Mouse (Mus musculus): Measurements from ENCODE around the gene Armcx1. TPM values are rescaled to one million over a fixed set of nuclear protein-coding genes. Genes with fewer than 3 reads are reported as not detected.
"Not testable (repeated sequence)": the region's sequence is repeated elsewhere in the genome, so short reads cannot be mapped to it uniquely, and the experiment has no call there.

The Armcx1 gene
- polyA plus RNA-seq, 1 experiment from 2014 or later: 41.8 TPM

GRCm38 (mm10) chrX:134737796-134738195 lies 20.0 kb downstream of the Armcx1 start:
- Histone ChIP-seq H3K4me1 (replicated peaks) (no peaks in the 10 kb centered on the region), H3K27me3 (ENCODE audit: insufficient read depth, poor library complexity, severe bottlenecking) (peaks cover 38% of the 10 kb centered on the region), H3K36me3 (no peaks in the 10 kb centered on the region), H3K9me3 (no peaks in the 10 kb centered on the region), H3K4me3 (no peak overlapping the region), H3K27ac (no peak overlapping the region)
- WGBS: 95% methylated on average over 1 of the region's 1 CpGs
- DNase-seq (ENCODE audit: low spot score): no peak

GRCm38 (mm10) chrX:134739160-134739559 lies 21.4 kb downstream of the Armcx1 start:
- 70% methylated on average over 4 of the region's 4 CpGs for WGBS
- Histone ChIP-seq H3K27ac (no peak overlapping the region), H3K4me3 (no peak overlapping the region), H3K27me3 (ENCODE audit: insufficient read depth, poor library complexity, severe bottlenecking) (peaks cover 34% of the 10 kb centered on the region), H3K9me3 (no peaks in the 10 kb centered on the region), H3K36me3 (no peaks in the 10 kb centered on the region), H3K4me1 (replicated peaks) (no peaks in the 10 kb centered on the region)
- no peak for DNase-seq (ENCODE audit: low spot score)

- H3K4me3 ChIP-seq: no peak overlapping the region
- H3K27ac ChIP-seq: no peak overlapping the region
- 79% methylated on average over 5 of the region's 5 CpGs for WGBS
- H3K36me3 ChIP-seq: no peaks in the 10 kb centered on the region
- H3K4me1 ChIP-seq (replicated peaks): no peaks in the 10 kb centered on the region
- DNase-seq (ENCODE audit: low spot score): no peak
- no peaks in the 10 kb centered on the region for H3K9me3 ChIP-seq
- H3K27me3 ChIP-seq (ENCODE audit: insufficient read depth, poor library complexity, severe bottlenecking): peaks cover 42% of the 10 kb centered on the region
Observed at GRCm38 (mm10) chrX:134741862-134742261, 24.1 kb downstream of the Armcx1 start.

- WGBS: 32% methylated on average over 5 of the region's 5 CpGs
- Histone ChIP-seq H3K9me3 (no peaks in the 10 kb centered on the region), H3K36me3 (no peaks in the 10 kb centered on the region), H3K4me1 (replicated peaks) (no peaks in the 10 kb centered on the region), H3K27ac (no peak overlapping the region), H3K4me3 (no peak overlapping the region), H3K27me3 (ENCODE audit: insufficient read depth, poor library complexity, severe bottlenecking) (peaks cover 54% of the 10 kb centered on the region)
- peak; percentile 39 for DNase-seq (ENCODE audit: low spot score)
Observed at GRCm38 (mm10) chrX:134746459-134746858, 28.7 kb downstream of the Armcx1 start.

- H3K36me3 ChIP-seq: no peaks in the 10 kb centered on the region
- DNase-seq (ENCODE audit: low spot score): peak; percentile 74
- WGBS: 17% methylated on average over 36 of the region's 36 CpGs
- no peaks in the 10 kb centered on the region for H3K9me3 ChIP-seq
- peaks cover 3% of the 10 kb centered on the region; the same call in 1 of the 2 replicates for H3K4me1 ChIP-seq (replicated peaks)
- peak within 1 kb of the TSS; percentile 82 for H3K27ac ChIP-seq
- peaks cover 61% of the 10 kb centered on the region for H3K27me3 ChIP-seq (ENCODE audit: insufficient read depth, poor library complexity, severe bottlenecking)
- H3K4me3 ChIP-seq: peak within 1 kb of the TSS; percentile 59
Observed at GRCm38 (mm10) chrX:134750764-134751592, 33.2 kb downstream of the Armcx1 start, which contains the start of gene Armcx6. Gene Armcx6, minus strand, starts transcription at chrX:134751417.

- no peak for DNase-seq (ENCODE audit: low spot score)
- H3K9me3 ChIP-seq: no peaks in the 10 kb centered on the region
- 50% methylated on average over 2 of the region's 2 CpGs for WGBS
- no peak overlapping the region for H3K27ac ChIP-seq
- H3K36me3 ChIP-seq: no peaks in the 10 kb centered on the region
- H3K4me1 ChIP-seq (replicated peaks): peaks cover 3% of the 10 kb centered on the region; the same call in 1 of the 2 replicates
- no peak overlapping the region for H3K4me3 ChIP-seq
- H3K27me3 ChIP-seq (ENCODE audit: insufficient read depth, poor library complexity, severe bottlenecking): peaks cover 58% of the 10 kb centered on the region
Observed at GRCm38 (mm10) chrX:134751910-134752309, 34.1 kb downstream of the Armcx1 start.

GRCm38 (mm10) chrX:134752584-134752983 lies 34.8 kb downstream of the Armcx1 start:
- 38% methylated on average over 4 of the region's 4 CpGs for WGBS
- Histone ChIP-seq H3K4me3 (no peak overlapping the region), H3K4me1 (replicated peaks) (peaks cover 4% of the 10 kb centered on the region), H3K36me3 (no peaks in the 10 kb centered on the region), H3K9me3 (no peaks in the 10 kb centered on the region), H3K27ac (no peak overlapping the region), H3K27me3 (ENCODE audit: insufficient read depth, poor library complexity, severe bottlenecking) (peaks cover 62% of the 10 kb centered on the region)
- no peak for DNase-seq (ENCODE audit: low spot score)

- peaks cover 47% of the 10 kb centered on the region for H3K27me3 ChIP-seq (ENCODE audit: insufficient read depth, poor library complexity, severe bottlenecking)
- no peaks in the 10 kb centered on the region for H3K36me3 ChIP-seq
- peak within 1 kb of the TSS; percentile 86 for H3K27ac ChIP-seq
- H3K9me3 ChIP-seq: no peaks in the 10 kb centered on the region
- 24% methylated on average over 46 of the region's 46 CpGs for WGBS
- H3K4me3 ChIP-seq: peak within 1 kb of the TSS; percentile 67
- H3K4me1 ChIP-seq (replicated peaks): peaks cover 11% of the 10 kb centered on the region
- DNase-seq (ENCODE audit: low spot score): peak; percentile 51
Observed at GRCm38 (mm10) chrX:134756434-134757292, 38.9 kb downstream of the Armcx1 start, which contains the start of gene Armcx3. Gene Armcx3, plus strand, starts transcription at chrX:134756595.

- no peaks in the 10 kb centered on the region for H3K36me3 ChIP-seq
- H3K9me3 ChIP-seq: no peaks in the 10 kb centered on the region
- 28% methylated on average over 13 of the region's 13 CpGs for WGBS
- peaks cover 42% of the 10 kb centered on the region for H3K27me3 ChIP-seq (ENCODE audit: insufficient read depth, poor library complexity, severe bottlenecking)
- peaks cover 11% of the 10 kb centered on the region for H3K4me1 ChIP-seq (replicated peaks)
- peak overlapping the region; percentile 86 for H3K27ac ChIP-seq
- peak overlapping the region; percentile 67 for H3K4me3 ChIP-seq
- peak; percentile 8 for DNase-seq (ENCODE audit: low spot score)
Observed at GRCm38 (mm10) chrX:134757293-134757995, 39.7 kb downstream of the Armcx1 start.

GRCm38 (mm10) chrX:134763428-134764198 lies 45.9 kb downstream of the Armcx1 start:
- H3K4me3 ChIP-seq; H3K27me3 ChIP-seq (ENCODE audit: insufficient read depth, poor library complexity, severe bottlenecking); H3K36me3 ChIP-seq; DNase-seq (ENCODE audit: low spot score); H3K4me1 ChIP-seq (replicated peaks); H3K27ac ChIP-seq; H3K9me3 ChIP-seq: not testable (repeated sequence)
- 44% methylated on average over 4 of the region's 4 CpGs for WGBS

All from hindbrain, embryonic 10.5 days (tissue).